In the genomic region with DNA sequence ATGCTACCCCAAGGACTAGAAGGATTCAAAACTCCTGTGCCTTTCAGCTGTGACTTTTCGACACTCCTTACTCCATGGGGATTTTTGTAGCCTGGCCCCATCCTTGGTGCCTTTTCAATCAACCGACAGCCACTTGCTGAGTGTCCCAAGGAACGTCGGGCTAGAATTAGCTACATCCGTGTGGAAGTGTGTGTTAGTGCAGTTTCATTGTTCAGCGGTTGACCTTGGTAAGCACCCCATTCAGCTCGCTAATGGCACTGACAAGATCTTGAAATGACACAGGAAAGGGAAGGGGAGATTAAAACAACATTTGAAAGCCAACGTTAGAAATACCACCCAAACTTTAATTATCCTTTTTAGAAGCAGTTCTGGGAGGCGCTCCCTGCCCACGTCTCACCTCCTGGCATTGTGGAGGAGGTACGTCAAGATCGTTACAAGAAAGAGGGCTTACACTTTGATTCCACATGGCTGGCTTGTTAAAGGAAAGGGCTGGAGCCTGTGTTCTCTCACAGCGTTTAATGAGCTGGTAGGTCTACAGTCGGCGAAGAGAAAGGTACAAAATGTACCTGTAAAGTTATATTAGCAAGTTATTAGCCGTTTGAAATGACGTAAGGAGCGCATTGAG, we compare ENCODE assay signal across 10 mouse cellular contexts.
DNase-seq lines count a peak whose midpoint lies in the region; ATAC-seq and TF ChIP-seq lines count a peak whose summit lies in the region.
"Had no signal": no experiment of that assay in that cellular context is flagged by ENCODE, and none has a peak within 500 bp of the region (broad histone marks: within the 10 kb centered on the region; RNA-seq: fewer than 3 reads in every experiment).

No protein-coding gene starts in this region.

- no peaks in the 10 kb centered on the region for H3K27me3 ChIP-seq in limb, embryonic 11.5 days (ENCODE audit: control insufficient read depth, insufficient read depth, low read length)
- H3K27me3 ChIP-seq: Patski had no signal

- no peaks in the 10 kb centered on the region for H3K36me3 ChIP-seq in limb, embryonic 11.5 days (ENCODE audit: control insufficient read depth, insufficient read depth, low read length)

- H3K4me1 ChIP-seq in limb, embryonic 11.5 days (ENCODE audit: control insufficient read depth, insufficient read depth, low read length) = no peaks in the 10 kb centered on the region

- intact Hi-C loops in left cerebral cortex, adult 2 months (cut with DNase I) = no loop called here
- intact Hi-C loops in left cerebral cortex, postnatal 36 days (cut with DNase I) = no loop called here

- no peak overlapping the region for H3K9ac ChIP-seq in limb, embryonic 11.5 days (ENCODE audit: low read length)
- H3K9ac ChIP-seq: liver, embryonic 14.5 days had no signal

- no peak overlapping the region for H3K27ac ChIP-seq in left cerebral cortex, adult 2 months
- no peak overlapping the region; the same call in 1 of the 2 replicates for H3K27ac ChIP-seq in limb, embryonic 11.5 days (replicated peaks; ENCODE audit: low read depth, low read length)
- H3K27ac ChIP-seq: liver, embryonic 14.5 days had no signal

- H3K4me2 ChIP-seq in limb, embryonic 11.5 days (ENCODE audit: low read depth, severe bottlenecking) = no peak overlapping the region; the same call in 1 of the 2 replicates

- no peaks in the 10 kb centered on the region for H3K9me3 ChIP-seq in limb, embryonic 11.5 days (ENCODE audit: control insufficient read depth, low read length)

- DNase-seq in frontal cortex, postnatal 10 days (ENCODE audit: low spot score in 2 of 2) = no peak
- DNase-seq in left cerebral cortex, adult 2 months (ENCODE audit: extremely low spot score in 1 of 2, low spot score in 2 of 2) = no peak
- no peak for DNase-seq in left cerebral cortex, postnatal 36 days (ENCODE audit: low spot score in 2 of 2)
- peak; percentile 33 for DNase-seq in embryo, embryonic 11 days
- DNase-seq in limb, embryonic 11.5 days (ENCODE audit: low spot score) = peak; percentile 57
- no peak for DNase-seq in cerebellum, adult 18-20 months
- DNase-seq in urinary bladder, adult 18-20 months (ENCODE audit: low spot score in 2 of 2) = no peak

- ATAC-seq in frontal cortex, adult (ENCODE audit: low TSS enrichment) = peak; percentile 73
- ATAC-seq in limb, embryonic 11.5 days (ENCODE audit: insufficient number of reproducible peaks, low FRiP score, low TSS enrichment, low read depth) = peak; percentile 69
- ATAC-seq: Patski had no signal

- WGBS in limb, embryonic 11.5 days = 35% methylated on average over 18 of the region's 18 CpGs

- TF ChIP-seq CTCF in left cerebral cortex, adult 2 months (IDR thresholded peaks at IDR 0.05) = no peak

- 0 out of 2 replicates have a peak overlapping the region, but pooled peaks have one; percentile 19 for H3K4me3 ChIP-seq in left cerebral cortex, adult 2 months
- no peak overlapping the region for H3K4me3 ChIP-seq in limb, embryonic 11.5 days (ENCODE audit: low read depth, low read length)

Comparison
In these comparisons a context has a peak if more than half of its experiments do, and no peak if none do; other contexts are left out.
1. DNase-seq: peak in embryo, embryonic 11 days (single experiment) and limb, embryonic 11.5 days (single experiment); none in frontal cortex, postnatal 10 days (0 of 2), left cerebral cortex, adult 2 months (0 of 2), left cerebral cortex, postnatal 36 days (0 of 2), cerebellum, adult 18-20 months (0 of 2) and urinary bladder, adult 18-20 months (0 of 2).